Mouse (Mus musculus): ENCODE results near the gene Ooep. TPM values are rescaled to one million over a fixed set of nuclear protein-coding genes. Genes with fewer than 3 reads are reported as not detected.

Ooep gene
- polyA plus RNA-seq (2016; fragmentation: Nextera tagmentation; extraction: Ambion mirVana): 1.6 and 2.8 TPM in 2 replicates

DNA sequence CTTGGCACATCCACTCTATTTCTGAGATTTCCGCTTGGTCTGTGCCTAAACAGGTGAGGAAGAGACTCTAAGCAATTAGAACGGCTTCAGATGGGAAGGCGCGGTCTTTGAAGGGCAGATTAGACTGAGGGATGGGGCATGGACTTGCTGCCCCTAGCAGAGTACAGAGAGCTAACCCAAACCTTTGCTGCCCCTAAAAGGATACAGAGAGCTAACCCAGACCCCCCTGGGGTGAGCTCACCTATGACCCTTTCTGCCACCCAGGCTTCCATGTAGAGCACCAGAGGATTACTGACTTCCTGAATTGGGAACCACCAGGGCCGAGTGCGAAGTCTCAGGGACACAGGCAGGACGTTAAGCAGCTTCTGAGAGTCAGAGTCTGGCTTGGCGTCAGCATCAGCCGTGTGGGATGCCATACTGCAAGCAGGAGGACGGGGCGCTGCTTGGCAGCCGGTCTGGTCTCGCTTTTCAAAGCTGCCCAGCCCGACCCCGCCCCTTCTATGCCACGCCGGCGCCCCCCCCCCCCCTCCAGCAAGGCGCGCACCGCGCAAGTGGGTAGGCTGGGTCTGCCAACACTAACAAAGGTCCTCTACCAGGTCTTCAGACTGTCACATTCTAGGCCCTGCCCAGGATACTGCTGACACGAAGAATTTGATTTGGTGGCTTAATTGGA lies at the start of gene Ooep:
Gene Ooep (minus strand): TSS at position 613 of the 673 bp plus-strand sequence.
- peak within 1 kb of the TSS; percentile 52 for H3K4me3 ChIP-seq
- H3K9me3 ChIP-seq: no peaks in the 10 kb centered on the region
- peak; percentile 53 for DNase-seq (ENCODE audit: low spot score)
- H3K27ac ChIP-seq: peak within 1 kb of the TSS; percentile 70
- no peaks in the 10 kb centered on the region for H3K36me3 ChIP-seq
- H3K4me1 ChIP-seq (replicated peaks): peaks cover 12% of the 10 kb centered on the region
- WGBS: 3% methylated on average over 23 of the region's 23 CpGs
- H3K27me3 ChIP-seq (ENCODE audit: insufficient read depth, poor library complexity, severe bottlenecking): peaks cover 24% of the 10 kb centered on the region

GRCm38 (mm10) chr9:78428185-78428584 lies 49.7 kb upstream of the Ooep start:
- Histone ChIP-seq H3K27ac (no peak overlapping the region), H3K9me3 (no peaks in the 10 kb centered on the region), H3K36me3 (no peaks in the 10 kb centered on the region), H3K4me1 (replicated peaks) (peaks cover 8% of the 10 kb centered on the region), H3K27me3 (ENCODE audit: insufficient read depth, poor library complexity, severe bottlenecking) (peaks cover 16% of the 10 kb centered on the region), H3K4me3 (no peak overlapping the region)
- no peak for DNase-seq (ENCODE audit: low spot score)
- WGBS: 79% methylated on average over 6 of the region's 6 CpGs

DNA sequence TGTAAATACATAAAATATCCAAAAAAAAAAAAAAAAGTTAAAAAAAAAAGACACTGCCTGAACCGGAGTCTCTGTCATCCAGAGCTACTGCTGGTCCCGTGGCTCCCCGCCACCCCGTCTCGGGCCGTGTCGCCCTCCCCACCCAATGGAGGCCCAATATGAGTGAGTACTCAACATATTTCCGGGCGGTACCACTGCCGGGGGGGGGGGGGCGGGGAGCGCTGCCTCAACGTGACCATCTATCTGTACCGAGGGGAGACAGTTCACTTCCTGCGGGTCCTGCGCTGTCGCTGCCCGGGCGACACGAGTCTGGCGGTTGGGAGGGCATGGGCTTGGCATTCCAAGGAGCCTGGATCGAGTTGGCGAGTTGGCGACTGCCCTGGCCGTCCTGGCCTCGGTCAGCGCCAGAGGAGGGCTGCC lies 48.8 kb upstream of the Ooep start:
- no peaks in the 10 kb centered on the region for H3K9me3 ChIP-seq
- H3K27ac ChIP-seq: 0 out of 2 replicates have a peak overlapping the region, but pooled peaks have one; percentile 46
- WGBS: 29% methylated on average over 27 of the region's 27 CpGs

GRCm38 (mm10) chr9:78401596-78401995 lies 23.1 kb upstream of the Ooep start:
- Histone ChIP-seq H3K9me3 (no peaks in the 10 kb centered on the region), H3K27me3 (ENCODE audit: insufficient read depth, poor library complexity, severe bottlenecking) (peaks cover 17% of the 10 kb centered on the region), H3K4me3 (no peak overlapping the region), H3K27ac (no peak overlapping the region), H3K36me3 (no peaks in the 10 kb centered on the region), H3K4me1 (replicated peaks) (no peaks in the 10 kb centered on the region)
- 92% methylated on average over 7 of the region's 7 CpGs for WGBS
- DNase-seq (ENCODE audit: low spot score): no peak

More for the DNA sequence above, 48.8 kb upstream of the Ooep start:
- peaks cover 16% of the 10 kb centered on the region for H3K27me3 ChIP-seq (ENCODE audit: insufficient read depth, poor library complexity, severe bottlenecking)
- H3K4me3 ChIP-seq: peak overlapping the region; percentile 43
- DNase-seq (ENCODE audit: low spot score): no peak
- H3K36me3 ChIP-seq: no peaks in the 10 kb centered on the region
- peaks cover 8% of the 10 kb centered on the region for H3K4me1 ChIP-seq (replicated peaks)

DNA sequence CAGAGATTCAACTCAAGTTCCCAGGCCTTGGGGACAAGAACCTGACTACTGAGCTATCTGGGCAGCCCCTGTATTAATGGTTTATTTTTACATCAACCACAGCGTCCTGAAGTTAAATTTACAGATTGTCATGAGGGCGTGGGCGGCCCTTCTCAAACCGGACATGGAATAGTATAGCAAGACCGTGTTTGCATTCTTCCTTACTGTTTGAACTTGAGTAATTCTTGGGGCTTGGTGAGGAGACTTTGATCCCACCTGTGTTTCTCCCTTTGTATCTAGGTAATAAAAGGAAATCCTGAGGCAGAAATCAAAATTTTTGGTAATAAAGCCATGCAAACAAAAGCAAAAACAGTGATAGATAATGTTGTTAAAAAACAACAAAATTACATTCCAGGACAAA lies 22.0 kb upstream of the Ooep start:
- no peaks in the 10 kb centered on the region for H3K36me3 ChIP-seq
- H3K4me3 ChIP-seq: no peak overlapping the region
- 89% methylated on average over 5 of the region's 5 CpGs for WGBS
- DNase-seq (ENCODE audit: low spot score): no peak
- peaks cover 6% of the 10 kb centered on the region for H3K4me1 ChIP-seq (replicated peaks)
- H3K9me3 ChIP-seq: no peaks in the 10 kb centered on the region
- H3K27ac ChIP-seq: no peak overlapping the region
- peaks cover 27% of the 10 kb centered on the region for H3K27me3 ChIP-seq (ENCODE audit: insufficient read depth, poor library complexity, severe bottlenecking)

DNA sequence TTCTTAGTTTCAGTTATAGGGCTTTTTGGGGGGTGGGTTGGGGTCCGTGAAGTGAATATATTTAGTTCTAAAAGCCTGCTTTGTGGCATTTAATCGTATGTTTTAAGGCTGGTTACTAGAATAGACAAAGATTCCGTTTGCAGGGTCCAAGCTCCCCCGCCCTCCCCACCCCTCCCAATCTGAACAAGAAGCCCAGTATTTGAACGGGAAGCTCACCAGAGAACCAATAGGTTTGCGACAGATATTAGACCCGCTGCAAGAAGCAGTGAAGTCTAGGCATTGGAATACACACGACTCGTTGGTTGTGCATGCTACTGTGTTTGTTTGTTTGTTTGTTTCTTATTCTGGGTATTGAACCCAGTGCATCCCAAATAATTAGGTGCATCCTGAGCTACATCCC lies 18.0 kb upstream of the Ooep start:
- H3K4me3 ChIP-seq: no peak overlapping the region

GRCm38 (mm10) chr9:78395630-78396351 lies 17.3 kb upstream of the Ooep start, which contains the start of gene Ddx43:
Ddx43 (plus strand) TSS chr9:78395777.
- Histone ChIP-seq H3K36me3 (no peaks in the 10 kb centered on the region), H3K4me3 (peak within 1 kb of the TSS; percentile 50), H3K9me3 (no peaks in the 10 kb centered on the region), H3K27me3 (ENCODE audit: insufficient read depth, poor library complexity, severe bottlenecking) (peaks cover 64% of the 10 kb centered on the region), H3K4me1 (replicated peaks) (peaks cover 7% of the 10 kb centered on the region), H3K27ac (peak within 1 kb of the TSS; percentile 69; the same call in 1 of the 2 replicates)
- DNase-seq (ENCODE audit: low spot score): peak; percentile 80
- WGBS: 5% methylated on average over 93 of the region's 93 CpGs

More for the DNA sequence above, 18.0 kb upstream of the Ooep start:
- Histone ChIP-seq H3K4me1 (replicated peaks) (peaks cover 7% of the 10 kb centered on the region), H3K36me3 (no peaks in the 10 kb centered on the region), H3K27me3 (ENCODE audit: insufficient read depth, poor library complexity, severe bottlenecking) (peaks cover 64% of the 10 kb centered on the region), H3K27ac (no peak overlapping the region), H3K9me3 (no peaks in the 10 kb centered on the region)
- no peak for DNase-seq (ENCODE audit: low spot score)
- 67% methylated on average over 9 of the region's 9 CpGs for WGBS

- Histone ChIP-seq H3K27me3 (ENCODE audit: insufficient read depth, poor library complexity, severe bottlenecking) (peaks cover 64% of the 10 kb centered on the region), H3K36me3 (no peaks in the 10 kb centered on the region), H3K4me3 (peak overlapping the region; percentile 50), H3K9me3 (no peaks in the 10 kb centered on the region), H3K27ac (no peak overlapping the region), H3K4me1 (replicated peaks) (peaks cover 7% of the 10 kb centered on the region)
- WGBS: 37% methylated on average over 11 of the region's 11 CpGs
- DNase-seq (ENCODE audit: low spot score): no peak
These were observed 16.7 kb upstream of the Ooep start for GRCm38 (mm10) chr9:78395244-78395629.

DNA sequence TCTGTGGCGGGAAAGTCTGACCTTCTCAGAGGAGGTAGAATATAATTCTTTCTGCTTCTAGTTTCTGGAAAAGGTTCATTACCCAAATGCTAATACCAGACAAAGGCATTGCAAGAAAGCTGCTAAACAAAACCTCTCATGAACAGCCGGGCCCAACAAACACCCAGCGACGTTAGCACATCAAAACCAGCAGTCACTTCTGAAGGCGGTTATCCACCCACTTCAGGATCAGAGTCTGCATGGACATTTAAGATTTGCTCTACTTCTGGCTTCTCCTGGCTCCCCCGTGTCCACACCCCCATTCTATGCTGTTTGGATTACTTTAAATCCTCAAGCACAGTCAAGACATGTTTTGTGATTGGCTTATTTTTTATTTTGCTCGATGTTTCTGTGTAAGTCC lies 16.1 kb upstream of the Ooep start:
- 68% methylated on average over 7 of the region's 7 CpGs for WGBS
- DNase-seq (ENCODE audit: low spot score): no peak

DNA sequence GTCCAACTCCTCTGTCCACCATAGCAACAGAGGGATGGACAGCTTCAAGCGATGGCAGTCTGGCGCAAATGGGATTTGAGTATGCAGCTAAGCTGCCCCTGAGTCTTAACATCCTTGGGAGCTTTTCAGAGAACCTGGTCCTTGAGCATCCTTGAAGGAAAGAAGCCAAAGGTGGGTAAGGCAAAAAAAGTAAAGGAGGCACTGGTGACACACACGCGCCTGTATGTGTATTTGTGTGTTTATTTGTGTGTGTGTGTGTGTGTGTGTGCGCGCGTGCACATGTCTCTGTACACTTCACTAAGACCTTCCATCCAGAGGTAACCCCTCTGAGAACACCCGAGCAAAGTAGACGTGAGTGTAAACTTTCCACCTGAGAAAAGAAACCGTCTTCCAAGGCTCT lies 15.2 kb upstream of the Ooep start:
- H3K36me3 ChIP-seq: no peaks in the 10 kb centered on the region
- 85% methylated on average over 10 of the region's 10 CpGs for whole genome bisulfite sequencing
- H3K27me3 ChIP-seq (ENCODE audit: insufficient read depth, poor library complexity, severe bottlenecking): peaks cover 68% of the 10 kb centered on the region
- no peak overlapping the region for H3K27ac ChIP-seq
- H3K4me3 ChIP-seq: no peak overlapping the region
- peaks cover 7% of the 10 kb centered on the region for H3K4me1 ChIP-seq (replicated peaks)
- H3K9me3 ChIP-seq: no peaks in the 10 kb centered on the region
- no peak for DNase-seq (ENCODE audit: low spot score)

More for the DNA sequence above, 16.1 kb upstream of the Ooep start:
- no peak overlapping the region for H3K4me3 ChIP-seq
- peaks cover 7% of the 10 kb centered on the region for H3K4me1 ChIP-seq (replicated peaks)
- H3K27ac ChIP-seq: no peak overlapping the region
- peaks cover 64% of the 10 kb centered on the region for H3K27me3 ChIP-seq (ENCODE audit: insufficient read depth, poor library complexity, severe bottlenecking)
- H3K36me3 ChIP-seq: no peaks in the 10 kb centered on the region
- no peaks in the 10 kb centered on the region for H3K9me3 ChIP-seq

DNA sequence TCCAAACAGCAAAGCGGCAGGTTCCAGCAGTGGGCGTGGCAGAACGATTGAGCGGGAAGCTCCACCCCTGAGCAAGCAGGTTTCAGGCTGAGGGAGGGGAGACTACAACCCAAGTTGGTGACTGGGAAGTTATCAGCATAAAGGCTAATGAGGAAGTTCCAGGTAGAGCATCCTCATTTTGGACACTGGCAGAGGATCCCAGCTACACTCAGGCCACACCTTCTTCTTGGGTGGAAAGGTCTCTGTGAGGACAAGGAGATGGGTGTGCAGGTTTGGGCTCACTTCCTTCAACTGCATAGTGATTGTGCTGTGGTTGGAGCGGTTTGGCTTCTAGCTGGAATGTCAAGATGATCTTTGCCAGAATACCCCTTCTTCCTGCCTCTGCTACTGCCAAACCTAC lies 11.5 kb upstream of the Ooep start:
- Histone ChIP-seq H3K36me3 (no peaks in the 10 kb centered on the region), H3K4me1 (replicated peaks) (no peaks in the 10 kb centered on the region), H3K27me3 (ENCODE audit: insufficient read depth, poor library complexity, severe bottlenecking) (peaks cover 35% of the 10 kb centered on the region), H3K27ac (no peak overlapping the region), H3K9me3 (no peaks in the 10 kb centered on the region), H3K4me3 (no peak overlapping the region)
- 56% methylated on average over 5 of the region's 5 CpGs for WGBS
- DNase-seq (ENCODE audit: low spot score): no peak

DNA sequence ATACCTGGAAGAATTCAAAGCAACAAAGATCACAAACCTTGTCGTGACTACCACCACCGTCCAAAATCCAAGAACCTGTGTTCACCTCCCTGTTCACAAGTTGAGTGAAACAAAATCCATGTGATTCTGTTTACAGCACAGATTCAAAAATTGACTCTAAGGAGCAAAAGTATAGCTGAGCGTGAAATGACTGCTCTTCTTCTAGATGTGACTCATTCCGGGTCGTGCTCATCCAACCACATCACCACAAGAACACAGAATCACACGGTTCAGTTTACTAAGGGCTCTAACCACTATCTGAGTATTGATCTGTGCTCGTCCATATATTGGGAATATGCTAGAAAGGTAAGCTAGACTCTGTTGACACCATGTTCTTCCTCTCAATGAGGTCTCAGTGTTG lies 8.4 kb upstream of the Ooep start:
- Histone ChIP-seq H3K36me3 (no peaks in the 10 kb centered on the region), H3K9me3 (no peaks in the 10 kb centered on the region), H3K27me3 (ENCODE audit: insufficient read depth, poor library complexity, severe bottlenecking) (peaks cover 5% of the 10 kb centered on the region; the same call in 1 of the 2 replicates), H3K4me3 (no peak overlapping the region), H3K4me1 (replicated peaks) (no peaks in the 10 kb centered on the region), H3K27ac (no peak overlapping the region)
- DNase-seq (ENCODE audit: low spot score): no peak
- WGBS: 89% methylated on average over 7 of the region's 7 CpGs

GRCm38 (mm10) chr9:78385893-78386292 lies 7.4 kb upstream of the Ooep start:
- Histone ChIP-seq H3K36me3 (no peaks in the 10 kb centered on the region), H3K4me1 (replicated peaks) (no peaks in the 10 kb centered on the region), H3K4me3 (no peak overlapping the region), H3K27me3 (ENCODE audit: insufficient read depth, poor library complexity, severe bottlenecking) (0 out of 2 replicates have a peak, but pooled peaks cover 4% of the 10 kb centered on the region), H3K27ac (no peak overlapping the region), H3K9me3 (no peaks in the 10 kb centered on the region)
- DNase-seq (ENCODE audit: low spot score): no peak
- WGBS: 54% methylated on average over 3 of the region's 3 CpGs

Measured in hindbrain, embryonic 10.5 days (tissue).